Mouse (Mus musculus) megakaryocyte, embryonic 14.5 days (primary cell): ENCODE data around the gene Gm28845.

Source experiments
- FLI1 ChIP-seq: IDR thresholded peaks from 2 replicates; pipeline ENCODE4 v1.6.1; 2012; ENCODE audit warnings: low read length, inconsistent platforms, mixed read lengths
- GATA1 ChIP-seq: IDR thresholded peaks from 3 replicates; pipeline ENCODE4 v1.6.1; 2012; ENCODE audit warnings: mixed read lengths, low read length, inconsistent platforms, borderline replicate concordance

DNA sequence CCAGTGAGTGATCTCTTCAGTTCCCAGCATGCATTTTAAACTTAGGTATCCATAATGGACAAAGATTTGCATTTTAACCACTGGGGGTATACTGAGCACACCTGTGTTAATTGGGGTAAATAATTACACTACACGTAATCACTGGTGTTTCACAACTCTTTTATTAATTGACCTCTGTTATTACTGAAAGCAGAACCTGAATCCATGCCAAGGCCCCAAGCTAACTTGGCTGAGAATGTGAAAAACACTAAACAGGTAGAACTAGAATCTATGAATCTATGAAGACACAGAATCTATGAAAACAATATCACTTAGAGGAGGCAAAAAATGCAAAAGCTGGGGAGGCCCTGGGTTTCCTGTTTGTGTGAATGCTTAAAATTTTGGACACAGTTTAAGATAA is 48.1 kb upstream of the Gm28845 start:
- TF ChIP-seq GATA1 (no peak), FLI1 (no peak)
